Mouse (Mus musculus): ENCODE results near the gene Them4. TPM values are rescaled to one million over a fixed set of nuclear protein-coding genes. Genes with fewer than 3 reads are reported as not detected.
A peak's percentile ranks its signal among the peaks of the same experiment; 100 is the strongest.

Them4 gene
- polyA plus RNA-seq, 1 experiment from 2014 or later = 6.2 TPM

GRCm38 (mm10) chr3:94362138-94362537 is 52.2 kb downstream of the Them4 start, which contains the start of gene C2cd4d:
Gene C2cd4d, plus strand, starts transcription at chr3:94362438.
- DNase-seq (ENCODE audit: low spot score) (no peak), ATAC-seq (replicated peaks; ENCODE audit: low FRiP score) (no peak)
- Histone ChIP-seq H3K9ac (ENCODE audit: low read depth, low read length) (peak within 1 kb of the TSS; percentile 41; the same call in 1 of the 2 replicates), H3K4me1 (replicated peaks; ENCODE audit: control insufficient read depth, insufficient read depth, low read length) (no peaks in the 10 kb centered on the region), H3K27me3 (replicated peaks; ENCODE audit: control insufficient read depth, insufficient read depth, low read length) (peaks cover 49% of the 10 kb centered on the region), H3K9me3 (ENCODE audit: control insufficient read depth, low read length) (no peaks in the 10 kb centered on the region), H3K36me3 (ENCODE audit: control insufficient read depth, insufficient read depth, low read length) (no peaks in the 10 kb centered on the region), H3K4me3 (ENCODE audit: low read depth, low read length) (peak within 1 kb of the TSS; percentile 52), H3K27ac (ENCODE audit: low read depth, low read length) (no peak within 1 kb of the TSS), H3K4me2 (peak within 1 kb of the TSS; percentile 76)
- 62% methylated on average over 7 of the region's 7 CpGs for WGBS

GRCm38 (mm10) chr3:94363291-94364153 is 53.6 kb downstream of the Them4 start:
- Histone ChIP-seq H3K27me3 (replicated peaks; ENCODE audit: control insufficient read depth, insufficient read depth, low read length) (peaks cover 49% of the 10 kb centered on the region), H3K36me3 (ENCODE audit: control insufficient read depth, insufficient read depth, low read length) (no peaks in the 10 kb centered on the region), H3K4me3 (ENCODE audit: low read depth, low read length) (peak overlapping the region; percentile 52), H3K4me1 (replicated peaks; ENCODE audit: control insufficient read depth, insufficient read depth, low read length) (no peaks in the 10 kb centered on the region), H3K9me3 (ENCODE audit: control insufficient read depth, low read length) (no peaks in the 10 kb centered on the region), H3K9ac (ENCODE audit: low read depth, low read length) (peak overlapping the region; percentile 41), H3K27ac (ENCODE audit: low read depth, low read length) (no peak overlapping the region), H3K4me2 (peak overlapping the region; percentile 76)
- peak; percentile 18; the same call in 1 of the 2 replicates for ATAC-seq (replicated peaks; ENCODE audit: low FRiP score)
- peak; percentile 42 for DNase-seq (ENCODE audit: low spot score)
- 5% methylated on average over 97 of the region's 97 CpGs for WGBS

DNA sequence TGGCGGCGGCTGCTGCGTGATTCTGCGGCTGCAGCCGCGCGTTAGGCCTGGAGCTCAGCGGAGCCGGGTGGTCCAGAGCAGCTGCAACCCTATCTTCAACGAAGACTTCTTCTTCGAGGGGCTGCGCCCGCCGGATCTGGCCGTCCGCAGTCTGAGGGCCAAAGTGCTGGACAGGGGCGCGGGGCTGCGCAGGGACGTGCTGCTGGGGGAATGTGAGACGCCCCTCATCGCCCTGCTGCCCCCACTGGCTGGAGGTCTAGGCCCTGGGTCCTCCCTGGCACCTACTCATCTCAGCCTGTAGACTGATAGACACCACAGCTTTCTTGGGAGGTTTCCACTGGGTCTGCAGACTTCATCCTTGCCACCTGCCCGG is 54.3 kb downstream of the Them4 start:
- Histone ChIP-seq H3K4me3 (ENCODE audit: low read depth, low read length) (peak overlapping the region; percentile 52), H3K9me3 (ENCODE audit: control insufficient read depth, low read length) (no peaks in the 10 kb centered on the region), H3K4me1 (replicated peaks; ENCODE audit: control insufficient read depth, insufficient read depth, low read length) (no peaks in the 10 kb centered on the region), H3K4me2 (peak overlapping the region; percentile 76), H3K36me3 (ENCODE audit: control insufficient read depth, insufficient read depth, low read length) (no peaks in the 10 kb centered on the region), H3K27me3 (replicated peaks; ENCODE audit: control insufficient read depth, insufficient read depth, low read length) (peaks cover 49% of the 10 kb centered on the region), H3K27ac (ENCODE audit: low read depth, low read length) (no peak overlapping the region), H3K9ac (ENCODE audit: low read depth, low read length) (peak overlapping the region; percentile 3)
- 5% methylated on average over 22 of the region's 23 CpGs for WGBS
- DNase-seq (ENCODE audit: low spot score) (no peak), ATAC-seq (replicated peaks; ENCODE audit: low FRiP score) (peak; percentile 8; the same call in 1 of the 2 replicates)

- Histone ChIP-seq H3K4me1 (replicated peaks; ENCODE audit: control insufficient read depth, insufficient read depth, low read length) (no peaks in the 10 kb centered on the region), H3K4me3 (ENCODE audit: low read depth, low read length) (no peak overlapping the region), H3K36me3 (ENCODE audit: control insufficient read depth, insufficient read depth, low read length) (no peaks in the 10 kb centered on the region), H3K27ac (ENCODE audit: low read depth, low read length) (no peak overlapping the region), H3K27me3 (replicated peaks; ENCODE audit: control insufficient read depth, insufficient read depth, low read length) (peaks cover 43% of the 10 kb centered on the region), H3K9ac (ENCODE audit: low read depth, low read length) (no peak overlapping the region), H3K4me2 (no peak overlapping the region), H3K9me3 (ENCODE audit: control insufficient read depth, low read length) (no peaks in the 10 kb centered on the region)
- WGBS = 21% methylated on average over 3 of the region's 3 CpGs
- DNase-seq (ENCODE audit: low spot score) (peak; percentile 75), ATAC-seq (replicated peaks; ENCODE audit: low FRiP score) (peak; percentile 40; the same call in 1 of the 2 replicates)
Measured at GRCm38 (mm10) chr3:94366761-94367160, 56.9 kb downstream of the Them4 start.

DNA sequence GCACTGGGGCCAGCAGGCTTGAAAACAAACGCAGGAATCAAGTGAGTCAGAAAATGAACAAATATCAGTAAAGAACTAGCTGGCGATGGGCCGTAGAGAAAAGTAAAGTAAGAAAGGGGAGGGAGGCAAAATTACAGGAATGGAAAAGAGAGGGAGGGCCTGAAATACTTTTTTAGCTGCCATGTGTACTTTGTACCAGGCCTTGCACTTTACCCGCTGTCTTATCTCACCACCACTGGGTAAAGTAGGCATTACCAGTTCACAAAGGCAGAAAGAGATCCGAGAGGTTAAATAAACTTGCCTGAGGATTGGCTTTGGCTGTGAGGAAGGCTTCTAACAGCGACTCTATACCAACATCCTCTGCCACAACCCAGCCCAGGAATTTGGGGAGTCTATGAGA is 57.6 kb downstream of the Them4 start:
- 74% methylated on average over 6 of the region's 6 CpGs for WGBS
- ATAC-seq (replicated peaks; ENCODE audit: low FRiP score) (no peak), DNase-seq (ENCODE audit: low spot score) (no peak)
- Histone ChIP-seq H3K4me2 (no peak overlapping the region), H3K9ac (ENCODE audit: low read depth, low read length) (no peak overlapping the region), H3K4me3 (ENCODE audit: low read depth, low read length) (no peak overlapping the region), H3K9me3 (ENCODE audit: control insufficient read depth, low read length) (no peaks in the 10 kb centered on the region), H3K36me3 (ENCODE audit: control insufficient read depth, insufficient read depth, low read length) (no peaks in the 10 kb centered on the region), H3K27ac (ENCODE audit: low read depth, low read length) (no peak overlapping the region), H3K27me3 (replicated peaks; ENCODE audit: control insufficient read depth, insufficient read depth, low read length) (peaks cover 35% of the 10 kb centered on the region), H3K4me1 (replicated peaks; ENCODE audit: control insufficient read depth, insufficient read depth, low read length) (no peaks in the 10 kb centered on the region)

- Histone ChIP-seq H3K27me3 (replicated peaks; ENCODE audit: control insufficient read depth, insufficient read depth, low read length) (peaks cover 33% of the 10 kb centered on the region), H3K4me3 (ENCODE audit: low read depth, low read length) (no peak overlapping the region), H3K4me2 (no peak overlapping the region), H3K4me1 (replicated peaks; ENCODE audit: control insufficient read depth, insufficient read depth, low read length) (no peaks in the 10 kb centered on the region; the same call in 1 of the 2 replicates), H3K27ac (ENCODE audit: low read depth, low read length) (no peak overlapping the region), H3K36me3 (ENCODE audit: control insufficient read depth, insufficient read depth, low read length) (no peaks in the 10 kb centered on the region), H3K9me3 (ENCODE audit: control insufficient read depth, low read length) (no peaks in the 10 kb centered on the region), H3K9ac (ENCODE audit: low read depth, low read length) (no peak overlapping the region)
- ATAC-seq (replicated peaks; ENCODE audit: low FRiP score) = no peak
- DNase-seq (ENCODE audit: low spot score) = no peak
- 53% methylated on average over 6 of the region's 6 CpGs for whole genome bisulfite sequencing
Measured at GRCm38 (mm10) chr3:94368631-94369030, 58.7 kb downstream of the Them4 start.

DNA sequence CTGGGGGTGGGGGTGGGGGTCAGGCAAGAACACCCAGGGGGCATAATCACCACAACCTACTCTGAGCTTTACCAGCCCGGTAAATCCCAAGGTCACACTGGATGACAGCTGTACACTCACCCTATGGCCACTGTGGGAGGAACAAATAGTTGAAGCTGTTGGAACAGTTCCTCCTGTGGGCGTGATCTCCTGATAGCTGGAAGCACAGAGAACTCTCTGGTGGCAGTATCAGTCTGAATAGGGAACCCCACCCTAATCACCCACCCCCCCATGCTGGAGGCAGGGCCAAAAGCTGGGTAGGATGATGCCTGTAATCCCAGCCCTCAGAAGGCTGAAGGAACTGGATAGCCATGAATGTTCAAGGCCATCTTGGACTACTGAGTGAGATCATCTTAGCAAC is 59.8 kb downstream of the Them4 start:
- Histone ChIP-seq H3K27me3 (replicated peaks; ENCODE audit: control insufficient read depth, insufficient read depth, low read length) (peaks cover 26% of the 10 kb centered on the region), H3K4me2 (no peak overlapping the region), H3K4me3 (ENCODE audit: low read depth, low read length) (no peak overlapping the region), H3K9ac (ENCODE audit: low read depth, low read length) (no peak overlapping the region), H3K36me3 (ENCODE audit: control insufficient read depth, insufficient read depth, low read length) (no peaks in the 10 kb centered on the region), H3K9me3 (ENCODE audit: control insufficient read depth, low read length) (no peaks in the 10 kb centered on the region), H3K4me1 (replicated peaks; ENCODE audit: control insufficient read depth, insufficient read depth, low read length) (no peaks in the 10 kb centered on the region; the same call in 1 of the 2 replicates), H3K27ac (ENCODE audit: low read depth, low read length) (no peak overlapping the region)
- no peak for DNase-seq (ENCODE audit: low spot score)
- ATAC-seq (replicated peaks; ENCODE audit: low FRiP score) = no peak
- WGBS = 36% methylated on average over 2 of the region's 2 CpGs

DNA sequence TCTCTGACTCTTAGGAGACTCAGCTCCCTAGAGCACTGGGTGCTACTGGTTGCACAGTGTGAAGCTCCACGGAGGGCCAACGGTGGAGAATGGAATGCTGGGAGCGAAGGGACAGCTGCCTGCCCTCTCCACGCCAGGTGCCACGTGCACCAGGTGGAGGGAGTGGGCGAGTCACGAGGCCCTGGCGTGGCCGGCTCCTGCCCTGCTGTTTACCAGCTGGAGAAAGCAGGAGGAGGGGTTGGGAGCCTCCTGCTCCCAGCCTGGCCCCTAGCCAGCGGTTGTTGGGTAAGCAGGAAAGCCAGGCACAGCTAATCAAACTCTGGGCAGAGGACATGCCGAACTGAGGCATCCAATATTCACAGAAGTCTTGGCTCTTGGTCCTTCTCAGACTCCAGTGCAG is 61.7 kb downstream of the Them4 start:
- Histone ChIP-seq H3K4me3 (ENCODE audit: low read depth, low read length) (no peak overlapping the region), H3K9ac (ENCODE audit: low read depth, low read length) (no peak overlapping the region), H3K27ac (ENCODE audit: low read depth, low read length) (no peak overlapping the region), H3K36me3 (ENCODE audit: control insufficient read depth, insufficient read depth, low read length) (no peaks in the 10 kb centered on the region), H3K4me2 (peak overlapping the region; percentile 34; the same call in 1 of the 2 replicates), H3K4me1 (replicated peaks; ENCODE audit: control insufficient read depth, insufficient read depth, low read length) (no peaks in the 10 kb centered on the region; the same call in 1 of the 2 replicates), H3K9me3 (ENCODE audit: control insufficient read depth, low read length) (no peaks in the 10 kb centered on the region), H3K27me3 (replicated peaks; ENCODE audit: control insufficient read depth, insufficient read depth, low read length) (peaks cover 15% of the 10 kb centered on the region)
- 7% methylated on average over 11 of the region's 11 CpGs for WGBS
- DNase-seq (ENCODE audit: low spot score) (no peak), ATAC-seq (replicated peaks; ENCODE audit: low FRiP score) (peak; percentile 39; the same call in 1 of the 2 replicates)

Data from liver, embryonic 11.5 days (tissue).